Mouse (Mus musculus) ES-E14 (cell line): ENCODE results near the gene Golga4. TPM values are rescaled to one million over a fixed set of nuclear protein-coding genes. Genes with fewer than 3 reads are reported as not detected.
A peak's percentile ranks its signal among the peaks of the same experiment; 100 is the strongest.

Experiments
- DNase-seq: peaks from one replicate; pipeline ENCODE4 v3.0.0-alpha.2; 2013; ENCODE audit warnings: low read depth, low spot score
- H3K27ac ChIP-seq: 2 replicates; pipeline ENCODE4 v1.5.1; 2012; ENCODE audit warnings: low read depth, mild to moderate bottlenecking, low read length, moderate library complexity, mixed read lengths; ENCODE audit not compliant: poor library complexity, insufficient read depth, severe bottlenecking
- H3K36me3 ChIP-seq: 2 replicates; pipeline ENCODE4 v1.6.1; 2012; ENCODE audit warnings: mild to moderate bottlenecking, low read length, moderate library complexity, mixed read lengths; ENCODE audit not compliant: control insufficient read depth, poor library complexity, insufficient read depth, severe bottlenecking
- H3K4me1 ChIP-seq, 2 experiments: fragments of 150-350 bp in 1 of 2; sonication (generic) in 1 of 2; 2 replicates each; pipeline ENCODE4 v1.6.1; 2012; ENCODE audit warnings: low read length in 2 of 2, mild to moderate bottlenecking in 1 of 2, mixed read lengths in 1 of 2; ENCODE audit not compliant: control insufficient read depth in 2 of 2, insufficient read depth in 2 of 2, poor library complexity in 1 of 2
- H3K4me3 ChIP-seq, 2 experiments: fragments of 150-350 bp in 1 of 2; sonication (generic) in 1 of 2; 2 replicates each; pipeline ENCODE4 v1.5.1; 2012; ENCODE audit warnings: low read length in 2 of 2, low read depth in 1 of 2, mild to moderate bottlenecking in 1 of 2, mixed read lengths in 1 of 2; ENCODE audit not compliant: insufficient read depth in 1 of 2, poor library complexity in 1 of 2, severe bottlenecking in 1 of 2
- H3K9ac ChIP-seq: 2 replicates; pipeline ENCODE4 v1.6.1; 2012; ENCODE audit warnings: low read depth, mild to moderate bottlenecking, low read length, mixed read lengths; ENCODE audit not compliant: poor library complexity, insufficient read depth, severe bottlenecking
- H3K9me3 ChIP-seq: fragments of 150-350 bp; sonication (generic); 2 replicates; pipeline ENCODE4 v1.6.1; 2012; ENCODE audit warnings: low read depth, mild to moderate bottlenecking, low read length; ENCODE audit not compliant: control insufficient read depth, insufficient read depth
- CHD2 ChIP-seq: IDR thresholded peaks from 2 replicates; pipeline ENCODE4 v1.6.1; 2014; ENCODE audit warnings: mild to moderate bottlenecking, low read depth, low read length, inconsistent platforms
- HCFC1 ChIP-seq: IDR thresholded peaks from 2 replicates; pipeline ENCODE4 v1.6.1; 2012; ENCODE audit warnings: low read length, inconsistent platforms, borderline replicate concordance; ENCODE audit not compliant: insufficient read depth
- MAFK ChIP-seq: IDR thresholded peaks from 2 replicates; pipeline ENCODE4 v1.6.1; 2014; ENCODE audit warnings: mild to moderate bottlenecking, low read depth, low read length, inconsistent platforms; ENCODE audit not compliant: insufficient read depth
- ZC3H11A ChIP-seq: IDR thresholded peaks from 2 replicates; pipeline ENCODE4 v1.6.1; 2012; ENCODE audit warnings: low read depth, mild to moderate bottlenecking, inconsistent platforms, low read length, borderline replicate concordance
- ZNF384 ChIP-seq: IDR thresholded peaks from 2 replicates; pipeline ENCODE4 v1.6.1; 2012; ENCODE audit warnings: low read depth, low read length, inconsistent platforms
- in situ Hi-C, 2 experiments: fragments of 600-800 bp; cut with MboI; formaldehyde crosslinking; loops; one replicate each; pipeline ENCODE4 v1.15.1; 2025; ENCODE audit warnings: low sequenced_read_pairs in 2 of 2, inconsistent platforms in 1 of 2; ENCODE audit not compliant: unreplicated experiment in 2 of 2
- total RNA-seq: library from RNA; depleted of rRNA; stranded (reverse); fragments of 300-350 nt; gene quantifications from 2 replicates; pipeline ENCODE4 v1.2.3, GENCODE M21; 2012

The Golga4 gene
- total RNA-seq, 1 experiment: 73.3 TPM

DNA sequence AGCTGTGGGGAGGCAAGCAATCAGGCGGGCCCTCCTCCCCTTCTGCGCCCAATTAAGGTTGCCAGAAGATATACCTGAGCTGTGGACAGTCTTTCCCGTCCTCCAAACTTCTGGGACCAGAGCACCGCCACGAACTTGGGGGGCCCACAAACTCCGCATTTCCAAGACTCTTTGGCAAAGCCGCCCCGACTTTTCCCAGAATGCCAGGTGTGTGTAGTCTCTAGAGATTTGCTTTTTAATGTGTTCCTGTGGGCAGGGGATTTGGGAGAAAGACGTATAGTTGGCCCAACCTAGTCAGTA is 19.0 kb upstream of the Golga4 start:
- peaks cover 3% of the 10 kb centered on the region; the same call in 1 of the 2 replicates for H3K36me3 ChIP-seq
- H3K4me3 ChIP-seq: peak overlapping the region; percentile 4 to 38; a peak in 3 of 4 replicates
- no peak for TF ChIP-seq ZNF384
- no peak for TF ChIP-seq MAFK
- no peak for TF ChIP-seq HCFC1
- no peak for TF ChIP-seq ZC3H11A
- TF ChIP-seq CHD2: no peak
- no peak for DNase-seq
- no peaks in the 10 kb centered on the region for H3K9me3 ChIP-seq
- no peak overlapping the region for H3K9ac ChIP-seq
- H3K4me1 ChIP-seq: peaks cover 0 to 11% of the 10 kb centered on the region in 2 experiments; a peak in 1 of 4 replicates
- in situ Hi-C loops: loop anchor here in 1 of 2 experiments (25.0 kb wide), 1 partner anchor 425 kb away; no protein-coding TSS in a partner anchor
- no peak overlapping the region for H3K27ac ChIP-seq

- DNase-seq: no peak
- in situ Hi-C loops: loop anchor here in 1 of 2 experiments (25.0 kb wide), 1 partner anchor 425 kb away; no protein-coding TSS in a partner anchor
- no peak overlapping the region for H3K27ac ChIP-seq
- peak overlapping the region; percentile 59 to 73; a peak in 3 of 4 replicates for H3K4me3 ChIP-seq
- H3K4me1 ChIP-seq: peaks cover 0 to 9% of the 10 kb centered on the region in 2 experiments; a peak in 1 of 4 replicates
- TF ChIP-seq MAFK (no peak), ZNF384 (0 out of 2 replicates have a peak, but pooled peaks have one; percentile 11), CHD2 (no peak), ZC3H11A (no peak)
- H3K36me3 ChIP-seq: peaks cover 3% of the 10 kb centered on the region; the same call in 1 of the 2 replicates
- no peaks in the 10 kb centered on the region for H3K9me3 ChIP-seq
- no peak overlapping the region for H3K9ac ChIP-seq
These were observed 18.4 kb upstream of the Golga4 start for GRCm38 (mm10) chr9:118487636-118488035.

GRCm38 (mm10) chr9:118488138-118488895 is 17.8 kb upstream of the Golga4 start:
- peak overlapping the region; percentile 59 to 73 for H3K4me3 ChIP-seq
- TF ChIP-seq HCFC1 (no peak), ZC3H11A (no peak), CHD2 (0 out of 2 replicates have a peak, but pooled peaks have one; percentile 24), MAFK (no peak), ZNF384 (no peak)
- no peak overlapping the region for H3K27ac ChIP-seq
- no peaks in the 10 kb centered on the region for H3K9me3 ChIP-seq
- no peak for DNase-seq
- in situ Hi-C loops: loop anchor here in 1 of 2 experiments (25.0 kb wide), 1 partner anchor 426 kb away; no protein-coding TSS in a partner anchor
- peaks cover 0 to 6% of the 10 kb centered on the region in 2 experiments; a peak in 1 of 4 replicates for H3K4me1 ChIP-seq
- peaks cover 3% of the 10 kb centered on the region; the same call in 1 of the 2 replicates for H3K36me3 ChIP-seq
- H3K9ac ChIP-seq: peak overlapping the region; percentile 33; the same call in 1 of the 2 replicates

DNA sequence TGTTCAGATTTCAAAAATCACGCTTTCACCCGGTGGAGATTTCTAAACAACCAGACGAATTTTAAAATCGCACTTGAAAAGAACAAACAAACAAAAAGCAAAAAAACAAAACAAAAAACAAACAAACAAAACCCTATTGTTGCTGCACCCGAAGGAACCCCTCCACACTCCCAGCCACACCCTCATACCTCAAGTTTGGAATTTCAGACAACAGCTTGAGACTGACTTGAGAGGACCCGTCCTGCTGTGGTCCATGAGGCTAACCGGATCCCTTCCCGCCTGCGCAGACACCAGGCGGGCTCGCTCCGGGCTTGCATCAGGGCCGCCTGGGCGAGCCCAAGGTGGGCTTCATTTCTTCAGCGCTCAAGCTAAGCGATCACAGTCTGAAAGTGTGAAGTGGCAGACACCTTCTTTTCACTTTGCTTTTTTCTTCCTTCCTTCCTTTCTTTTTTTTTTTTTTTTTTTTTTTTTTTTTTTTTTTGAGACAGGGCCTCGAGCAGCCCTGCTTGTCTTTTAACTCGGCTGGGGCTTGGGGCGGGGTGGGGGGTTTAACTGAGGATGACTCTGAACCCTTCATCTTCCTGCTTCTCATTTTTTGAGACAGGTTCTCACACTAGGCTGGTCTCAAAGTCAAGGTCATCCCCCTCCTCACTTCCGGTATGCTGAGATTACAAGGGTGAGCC is 17.0 kb upstream of the Golga4 start:
- in situ Hi-C loops: loop anchor here in 1 of 2 experiments (25.0 kb wide), 1 partner anchor 427 kb away; no protein-coding TSS in a partner anchor

More for the DNA sequence above, 17.0 kb upstream of the Golga4 start:
- Histone ChIP-seq H3K9ac (peak overlapping the region; percentile 61; the same call in 1 of the 2 replicates), H3K4me1 (peaks cover 0 to 4% of the 10 kb centered on the region in 2 experiments; a peak in 1 of 4 replicates), H3K27ac (no peak overlapping the region), H3K9me3 (no peaks in the 10 kb centered on the region), H3K4me3 (peak overlapping the region; percentile 59 to 73), H3K36me3 (peaks cover 3% of the 10 kb centered on the region; the same call in 1 of the 2 replicates)
- no peak for DNase-seq
- TF ChIP-seq ZC3H11A (no peak), ZNF384 (peak; percentile 94)
